Mouse (Mus musculus) right cerebral cortex, postnatal 25 days (tissue): ENCODE results near the gene Slc24a4.
A peak's percentile ranks its signal among the peaks of the same experiment; 100 is the strongest.
"Not testable (repeated sequence)": the region's sequence is repeated elsewhere in the genome, so short reads cannot be mapped to it uniquely, and the experiment has no call there.

ENCODE experiments used
- DNase-seq: peaks from one replicate; pipeline ENCODE4 v3.0.0; 2022

Gene Slc24a4

DNA sequence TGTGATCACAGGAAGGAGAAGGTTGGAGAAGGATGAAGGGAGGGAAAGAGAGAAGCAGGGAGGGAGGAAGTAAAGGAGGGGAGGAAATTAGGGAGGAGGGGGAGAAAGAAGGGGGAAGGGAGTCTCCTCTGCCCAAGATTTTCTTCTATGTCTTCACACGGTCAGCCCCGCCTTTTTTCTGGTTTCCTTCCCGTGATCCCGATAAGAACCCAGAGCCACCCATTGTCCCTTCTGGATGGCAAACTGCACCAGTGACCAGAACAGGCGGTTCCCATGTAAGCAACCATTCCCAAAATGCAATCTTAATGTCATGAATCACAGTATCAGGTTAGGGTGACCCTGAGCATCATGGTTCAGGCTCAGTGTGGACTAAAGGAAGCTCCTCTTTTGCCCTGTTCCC, 38.8 kb downstream of the Slc24a4 start:
- DNase-seq: no peak

DNA sequence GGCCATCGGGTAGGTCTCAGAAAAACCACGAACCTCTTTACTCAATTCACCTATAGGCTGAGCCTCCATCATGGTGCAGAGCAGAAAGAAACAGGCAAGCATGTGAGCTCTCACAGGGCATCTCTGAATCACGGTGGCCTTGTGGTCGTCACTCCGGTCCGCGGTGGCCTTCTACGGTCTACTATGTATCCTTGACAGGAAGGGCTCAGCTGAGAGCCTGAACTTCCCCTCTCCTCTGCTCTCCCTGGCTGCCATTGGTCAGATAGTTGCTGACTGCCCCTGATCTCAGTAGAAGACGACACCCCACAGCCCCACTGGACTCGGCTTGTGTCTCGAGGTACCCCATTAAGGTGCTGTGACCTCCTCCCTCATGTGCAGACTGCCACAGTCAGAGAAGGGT, 44.2 kb downstream of the Slc24a4 start:
- DNase-seq: no peak

DNA sequence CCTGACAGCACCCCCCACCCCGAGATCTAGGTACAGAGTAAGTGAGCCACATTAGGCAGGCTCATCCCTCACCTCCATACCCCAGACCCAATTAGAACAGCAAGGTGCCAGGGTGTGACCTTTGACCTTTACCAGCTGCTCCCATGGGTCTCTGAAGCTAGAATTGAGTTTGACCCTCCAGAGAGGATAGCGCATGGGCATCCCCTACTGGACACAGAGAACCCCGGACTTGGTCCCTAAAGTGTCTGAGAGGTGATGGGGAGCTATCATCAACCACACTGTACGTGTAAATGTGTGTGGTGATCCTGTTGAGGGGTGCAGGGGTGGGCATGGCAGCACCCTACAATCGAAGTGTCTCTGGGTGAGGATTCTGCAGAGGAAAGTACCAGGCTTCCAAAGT, 44.8 kb downstream of the Slc24a4 start:
- no peak for DNase-seq

DNA sequence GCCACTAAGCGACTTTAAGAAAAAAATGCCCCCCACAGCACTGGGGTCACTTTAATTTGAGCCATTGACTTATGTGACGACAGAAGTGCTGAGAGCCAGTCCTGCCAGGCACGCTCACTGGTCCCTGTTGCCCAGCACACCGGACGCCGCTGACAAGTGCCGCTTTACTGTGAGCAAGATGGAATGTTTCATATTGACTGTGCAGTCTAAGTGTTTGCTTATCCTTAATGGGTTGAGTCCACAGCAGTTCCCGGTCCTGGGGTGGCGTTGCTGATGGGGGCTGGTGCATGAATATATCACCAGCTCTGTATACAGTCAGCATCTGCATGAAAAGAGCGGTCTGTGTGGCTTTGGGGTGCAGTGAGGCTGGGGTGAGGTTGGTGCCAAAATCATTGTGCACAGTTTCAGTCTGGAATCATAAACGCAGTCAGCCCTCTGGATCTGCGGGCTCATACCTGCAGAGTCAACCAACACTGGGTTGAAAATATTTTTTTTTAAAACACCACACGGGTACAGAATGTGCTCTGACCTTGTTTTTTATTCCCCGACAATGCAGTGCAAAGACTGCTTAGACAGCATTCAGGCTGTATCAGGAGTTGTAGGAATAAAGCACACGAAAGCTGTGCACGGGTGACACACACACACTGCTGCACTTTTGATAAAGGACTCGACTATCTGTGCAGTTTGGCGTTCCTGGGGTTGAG, 52.0 kb downstream of the Slc24a4 start:
- no peak for DNase-seq

DNA sequence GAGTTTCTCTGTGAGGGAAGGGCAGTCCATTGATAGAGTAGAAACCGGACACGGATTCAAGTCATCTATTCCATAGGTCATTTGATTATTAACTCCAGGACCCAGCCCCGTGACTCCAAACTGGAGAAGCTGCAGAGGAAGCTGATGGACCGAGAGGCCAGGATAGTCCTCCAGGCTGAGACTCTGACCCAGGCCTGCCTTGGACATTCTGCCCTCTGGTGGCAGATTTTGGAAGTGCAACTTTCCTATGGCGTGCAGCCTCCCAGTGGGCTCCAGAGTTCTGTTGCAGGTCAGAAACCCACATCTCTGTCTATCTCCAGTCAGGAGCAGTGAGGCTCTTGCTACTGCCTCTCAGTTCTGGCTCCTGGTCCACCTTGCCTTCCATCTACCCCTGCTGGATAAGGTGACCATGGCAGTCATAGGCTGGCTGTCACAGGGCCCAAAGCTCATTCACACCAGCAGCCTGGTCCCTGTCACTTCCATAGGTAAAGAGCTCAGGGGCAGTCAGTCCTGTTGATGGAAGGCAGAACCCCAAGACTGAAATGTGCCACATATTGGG, 53.3 kb downstream of the Slc24a4 start:
- DNase-seq: no peak

DNA sequence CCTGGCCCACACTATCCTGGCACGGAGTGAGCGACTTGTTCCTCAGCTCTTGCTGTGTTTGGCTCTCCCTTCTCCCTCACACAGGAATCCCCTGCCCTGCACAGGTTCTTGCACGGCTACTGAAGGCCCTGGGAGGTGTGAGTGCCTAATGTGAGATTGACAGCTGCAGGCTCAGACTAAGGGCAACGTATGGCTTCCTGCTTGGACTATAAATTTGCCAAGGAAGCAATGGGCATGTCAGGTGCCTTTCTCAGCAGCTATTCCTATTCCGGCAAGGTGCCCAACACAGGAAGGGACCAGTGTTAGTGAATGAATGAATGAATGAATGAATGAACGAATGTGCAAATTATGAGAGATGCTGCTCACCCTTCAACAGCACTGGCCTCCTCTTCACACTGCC, 54.1 kb downstream of the Slc24a4 start:
- DNase-seq: no peak

DNA sequence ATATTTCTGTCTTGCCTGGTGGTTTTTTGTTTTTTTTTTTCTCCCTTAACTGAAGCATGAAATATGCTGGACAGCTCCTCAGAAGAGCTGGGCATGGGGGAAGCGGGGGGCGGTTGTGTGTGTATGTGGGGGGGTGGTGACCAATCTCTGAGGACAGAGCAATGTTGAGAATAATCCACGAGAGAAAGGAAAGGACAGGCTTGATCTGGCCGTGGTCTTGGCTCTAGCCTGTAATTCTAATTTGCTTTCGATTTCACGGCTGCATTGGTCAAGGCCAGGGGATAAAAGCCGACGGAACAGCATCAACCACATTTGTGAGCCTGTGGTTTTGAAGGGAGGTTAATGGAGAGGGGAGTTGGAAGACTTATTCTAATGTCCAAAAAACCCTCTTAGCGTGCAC, 54.7 kb downstream of the Slc24a4 start:
- no peak for DNase-seq

DNA sequence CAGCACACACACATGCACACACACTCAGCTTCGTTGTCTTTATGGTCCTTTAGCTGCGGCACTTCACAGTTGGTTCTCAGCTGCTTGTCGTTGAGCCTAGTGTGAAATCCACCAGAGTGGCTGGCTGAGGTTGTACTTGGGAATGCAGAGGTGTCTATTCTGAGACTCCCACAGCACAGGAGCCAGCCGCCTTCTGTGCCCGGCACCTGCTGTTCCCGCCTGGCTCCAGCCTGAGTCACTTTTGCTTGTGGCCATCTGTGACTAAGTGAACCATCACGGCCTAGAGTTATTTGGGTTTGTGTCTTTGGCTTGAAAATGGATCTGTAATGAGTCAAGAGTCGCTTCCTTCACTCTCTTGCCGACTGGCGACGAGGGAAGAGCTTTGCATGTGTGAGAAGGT, 62.3 kb downstream of the Slc24a4 start:
- peak; percentile 81 for DNase-seq

DNA sequence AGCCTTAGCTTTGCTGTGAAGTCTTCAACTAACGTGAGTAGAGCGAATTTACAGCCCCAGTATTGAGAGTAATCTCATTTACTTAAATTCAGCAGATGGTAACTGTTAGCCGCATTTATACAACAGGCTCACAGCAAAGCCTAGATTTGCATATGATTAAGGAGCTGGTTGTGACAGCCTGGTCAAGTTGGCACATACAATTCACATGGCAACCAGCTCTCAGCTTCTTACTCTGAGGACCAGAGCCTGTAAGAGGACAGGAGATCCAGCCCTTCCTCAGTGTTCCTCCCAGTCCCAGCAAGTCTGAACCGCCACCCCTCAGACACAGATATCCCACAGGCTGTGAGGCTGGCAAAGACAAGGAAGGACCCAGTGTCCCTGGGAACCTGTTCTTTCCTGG, 73.0 kb downstream of the Slc24a4 start:
- no peak for DNase-seq

DNA sequence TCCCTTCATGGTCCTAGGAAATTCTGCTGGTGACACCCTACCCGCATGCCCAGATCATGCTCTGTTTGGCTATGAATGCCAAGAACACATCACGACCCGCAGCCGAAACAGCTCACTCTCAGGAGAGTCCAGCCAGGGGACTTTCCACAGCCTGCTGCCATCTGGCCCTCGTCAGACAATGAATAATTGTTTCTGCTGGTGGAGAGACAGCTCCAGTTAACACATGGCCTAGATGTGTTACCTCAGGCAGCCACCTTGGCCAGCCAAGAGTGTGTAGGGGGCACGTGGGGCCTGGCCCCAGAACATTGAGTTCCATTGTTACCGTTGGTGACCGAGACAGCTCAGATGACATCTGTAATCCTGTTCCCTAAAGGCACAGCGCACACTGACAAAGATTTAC, 74.4 kb downstream of the Slc24a4 start:
- no peak for DNase-seq

DNA sequence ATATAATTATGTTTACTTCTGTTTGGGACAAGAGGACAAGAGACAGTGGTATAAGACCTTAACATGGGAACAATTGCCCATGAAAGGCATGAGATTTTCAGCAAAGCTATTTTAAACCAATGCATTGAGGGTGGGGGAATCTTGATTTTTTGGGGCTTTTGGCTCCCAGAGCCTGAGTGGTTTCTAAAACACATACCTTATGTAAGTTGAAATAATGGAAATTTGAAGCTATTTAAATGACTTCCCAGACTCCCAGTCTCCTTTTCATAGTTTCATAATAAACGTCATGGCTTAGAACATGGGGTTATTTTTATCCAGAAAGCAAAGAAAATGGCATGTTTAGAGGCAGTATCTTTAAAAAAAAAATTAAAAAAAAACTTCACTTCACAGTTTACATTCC, 77.9 kb downstream of the Slc24a4 start:
- no peak for DNase-seq

DNA sequence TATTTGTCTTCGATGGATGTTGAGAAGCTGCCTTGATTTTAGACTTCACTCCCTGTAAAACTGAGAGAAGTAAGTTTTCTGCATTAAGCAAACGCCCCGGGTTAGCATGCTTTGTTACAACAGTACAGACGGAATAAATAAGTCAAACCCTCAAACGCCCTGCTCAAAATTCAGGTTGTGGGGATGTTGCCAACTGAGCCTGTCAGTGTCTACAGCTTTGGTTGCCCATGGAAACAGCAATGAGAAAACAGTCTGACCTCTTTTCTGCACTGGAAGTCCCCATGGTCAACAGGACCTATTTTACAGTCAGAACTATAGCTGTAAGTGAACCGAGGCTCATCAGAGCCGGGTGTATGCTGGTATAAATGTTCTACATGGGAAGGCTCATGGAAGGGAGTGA, 78.7 kb downstream of the Slc24a4 start:
- no peak for DNase-seq

DNA sequence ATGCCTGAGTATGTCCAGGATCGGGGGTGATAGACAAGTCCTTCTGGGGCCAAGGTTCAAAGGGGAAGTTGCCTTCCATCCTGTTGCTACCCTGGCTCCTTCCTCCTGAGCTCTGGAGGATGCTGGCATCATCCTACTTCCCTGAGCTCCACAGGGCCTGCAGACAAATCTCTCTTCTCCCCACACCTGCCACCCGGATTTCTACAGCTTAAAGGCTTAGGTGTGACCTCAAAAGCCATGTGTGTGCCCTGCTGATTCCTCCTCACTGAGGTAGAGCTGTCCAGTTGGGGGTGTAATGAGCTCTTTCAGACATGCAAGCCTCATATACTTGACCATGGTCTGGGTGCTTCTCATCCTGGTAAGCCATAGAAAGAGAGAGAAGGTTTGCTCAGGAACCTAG, 82.3 kb downstream of the Slc24a4 start:
- no peak for DNase-seq

DNA sequence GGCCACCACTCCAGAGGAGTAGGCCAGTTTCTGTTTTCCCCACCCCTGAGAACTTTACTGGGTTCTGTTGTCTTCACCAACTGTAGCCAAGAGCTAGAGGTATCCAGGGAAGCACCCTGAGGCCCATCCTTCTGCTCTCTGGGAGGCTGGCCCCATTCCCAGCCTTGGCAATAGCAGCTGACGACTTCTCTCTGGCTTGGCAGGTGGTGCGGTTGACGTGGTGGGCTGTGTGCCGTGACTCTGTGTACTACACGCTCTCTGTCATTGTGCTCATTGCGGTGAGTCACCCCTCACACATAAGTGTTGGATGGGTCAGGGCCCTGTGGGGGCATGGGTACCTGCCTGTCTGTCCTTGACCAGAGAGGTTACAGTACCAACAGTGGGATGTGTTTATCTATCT, 94.9 kb downstream of the Slc24a4 start:
- DNase-seq: no peak

DNA sequence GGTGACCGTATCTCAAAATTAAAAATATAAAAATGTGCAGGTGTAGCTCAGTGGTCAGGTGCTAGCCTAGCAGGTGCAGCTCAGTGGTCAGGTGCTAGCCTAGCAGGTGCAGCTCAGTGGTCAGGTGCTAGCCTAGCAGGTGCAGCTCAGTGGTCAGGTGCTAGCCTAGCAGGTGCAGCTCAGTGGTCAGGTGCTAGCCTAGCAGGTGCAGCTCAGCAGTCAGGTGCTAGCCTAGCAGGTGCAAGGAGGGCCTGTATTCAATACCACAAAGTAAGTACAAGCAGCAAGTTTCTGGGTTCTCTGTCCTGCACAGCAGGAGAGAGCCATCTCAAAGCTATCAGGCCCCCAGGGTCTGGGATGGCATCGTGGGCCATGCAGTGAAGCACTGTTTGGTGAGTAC, 95.6 kb downstream of the Slc24a4 start:
- DNase-seq: not testable (repeated sequence)

DNA sequence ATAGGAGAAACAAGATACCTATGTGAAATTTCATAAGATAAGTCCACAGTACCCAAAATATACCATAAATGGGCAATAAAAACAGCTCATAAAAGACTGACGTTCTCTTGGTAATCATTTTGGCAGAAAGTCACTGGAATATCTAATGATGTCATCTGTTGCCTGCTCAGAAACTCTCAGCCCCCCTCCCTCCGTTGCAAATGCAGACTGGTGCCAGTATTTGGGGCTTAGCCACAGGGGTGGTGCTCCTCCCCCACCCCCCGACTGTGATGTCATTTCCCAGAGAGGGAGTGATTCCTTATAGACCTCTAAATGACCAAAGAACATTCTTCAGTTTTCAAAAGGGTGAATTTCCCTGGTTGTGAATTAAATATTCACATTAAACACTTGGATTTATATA, 96.6 kb downstream of the Slc24a4 start:
- DNase-seq: no peak

DNA sequence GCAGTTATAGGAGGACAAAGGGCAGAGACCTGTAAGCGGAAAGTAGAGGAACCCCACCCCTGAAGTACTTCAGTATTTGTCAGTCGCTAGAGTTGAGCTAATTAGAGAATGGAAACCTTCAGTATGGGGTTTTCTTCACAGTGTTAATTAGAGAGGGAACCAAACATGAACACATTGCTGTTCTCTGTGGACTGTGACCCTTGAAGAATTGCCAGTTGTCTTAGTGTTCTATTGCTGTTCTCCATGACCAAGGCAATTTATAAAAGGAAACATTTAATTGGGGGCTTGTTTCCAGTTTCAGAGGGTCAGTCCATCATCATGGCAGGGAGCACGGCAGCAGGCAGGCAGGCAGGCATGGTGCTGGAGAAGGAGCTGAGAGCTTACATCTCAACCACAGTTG, 107.0 kb downstream of the Slc24a4 start:
- no peak for DNase-seq

DNA sequence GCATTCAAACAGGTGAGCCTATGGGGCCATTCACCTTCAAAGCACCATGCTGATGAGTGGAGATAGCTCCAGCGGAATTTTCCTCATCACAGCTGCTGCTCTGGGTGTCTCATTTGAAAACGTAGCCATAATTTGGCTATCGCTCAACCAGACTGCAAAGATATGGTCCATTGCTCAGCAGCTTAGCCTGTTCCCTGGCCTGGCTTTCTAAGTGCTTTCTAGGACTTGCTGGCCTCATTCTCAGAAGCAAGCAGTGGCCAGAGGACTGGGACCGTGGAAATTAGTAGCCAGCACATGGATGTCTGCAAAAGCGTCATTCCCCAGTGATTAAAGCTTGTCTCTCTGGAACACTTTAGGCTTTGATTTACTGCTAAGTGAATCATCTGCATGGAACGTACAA, 107.8 kb downstream of the Slc24a4 start:
- no peak for DNase-seq

DNA sequence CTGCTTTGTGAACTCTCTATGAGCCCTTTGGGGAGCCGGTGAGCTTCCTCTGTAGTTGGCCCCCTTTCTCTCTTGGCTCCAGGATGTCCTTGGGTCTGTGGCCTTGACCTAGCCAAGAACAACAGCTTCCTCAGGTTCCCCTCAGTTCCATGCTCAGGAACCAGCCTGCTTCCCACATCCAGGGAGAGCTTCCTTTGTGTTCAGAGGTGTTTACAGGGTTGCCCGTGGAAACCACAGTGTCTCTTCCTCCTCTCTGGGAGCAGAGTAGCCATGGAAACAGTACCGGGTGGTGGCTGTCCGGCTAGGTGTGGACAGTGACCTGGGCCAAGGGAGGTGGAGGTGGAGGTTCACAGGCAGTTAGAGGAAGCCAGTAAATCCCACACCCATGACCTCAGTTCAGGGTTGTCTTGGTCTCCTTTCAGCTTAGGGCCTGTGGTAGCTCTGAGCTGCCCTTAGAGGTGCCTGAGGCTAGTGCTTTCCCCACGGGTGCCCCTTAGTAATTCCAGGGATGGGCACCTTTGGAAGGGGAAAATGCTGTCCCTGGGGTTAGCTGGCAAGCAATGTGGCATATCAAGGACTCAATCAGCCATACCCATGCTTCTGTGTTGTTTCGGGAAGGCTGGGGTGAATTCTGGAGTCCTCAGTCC, 113.7 kb downstream of the Slc24a4 start:
- DNase-seq: no peak

DNA sequence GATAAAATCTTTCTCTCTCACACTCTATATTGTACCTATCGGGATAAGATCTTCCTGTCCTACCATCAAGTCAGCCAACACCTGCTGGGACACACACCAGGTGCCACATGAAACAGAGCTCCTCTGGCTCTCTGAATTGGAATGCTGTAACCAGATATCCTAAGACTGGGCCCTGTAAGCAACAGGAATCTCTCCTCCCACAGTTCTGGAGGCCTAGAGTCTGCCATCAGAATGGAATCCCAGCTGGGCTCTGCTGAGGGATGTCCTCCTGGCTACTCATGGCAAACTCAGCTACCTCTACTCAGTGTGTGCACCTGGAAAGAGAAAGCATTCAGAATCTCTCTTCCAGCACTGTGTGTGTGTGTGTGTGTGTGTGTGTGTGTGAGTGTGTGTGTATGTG, 115.4 kb downstream of the Slc24a4 start:
- no peak for DNase-seq

DNA sequence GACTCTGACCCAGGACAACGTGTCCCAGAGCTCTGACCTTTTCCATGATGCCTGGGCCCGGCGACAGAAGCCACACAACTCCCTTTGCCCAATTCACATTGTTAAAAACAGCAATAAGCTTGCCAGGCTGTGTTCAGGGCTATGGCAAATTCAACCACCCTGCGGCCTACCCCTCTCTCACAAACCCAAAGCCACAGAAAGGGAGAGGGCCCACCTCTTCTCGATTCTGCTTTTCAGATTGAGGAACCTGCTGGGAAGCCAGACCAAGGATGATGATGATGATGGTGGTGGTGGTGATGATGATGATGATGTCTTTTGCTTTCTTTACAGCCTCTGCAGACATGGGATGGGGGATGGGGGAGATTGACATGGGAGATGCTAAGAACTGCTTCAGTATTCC, 117.7 kb downstream of the Slc24a4 start:
- DNase-seq: no peak

DNA sequence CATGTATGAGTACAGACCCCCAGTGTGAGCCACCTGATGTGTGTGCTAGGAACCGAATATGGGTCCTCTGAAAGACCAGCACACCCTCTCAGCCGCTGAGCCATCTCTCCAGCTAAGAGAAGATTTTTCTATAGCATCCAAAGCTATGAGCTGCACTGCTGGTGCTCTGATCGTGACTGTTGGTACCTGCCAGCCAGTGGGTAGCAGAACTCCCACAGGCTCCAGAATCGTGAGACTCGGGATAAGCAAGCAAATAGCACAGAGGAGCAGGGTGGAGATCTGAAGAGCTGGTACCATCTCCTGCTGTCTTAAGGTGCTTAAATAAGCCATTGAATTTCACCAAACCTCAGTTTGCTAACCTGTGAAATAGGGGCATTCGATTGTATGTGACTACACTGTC, 119.6 kb downstream of the Slc24a4 start:
- DNase-seq: peak; percentile 25

DNA sequence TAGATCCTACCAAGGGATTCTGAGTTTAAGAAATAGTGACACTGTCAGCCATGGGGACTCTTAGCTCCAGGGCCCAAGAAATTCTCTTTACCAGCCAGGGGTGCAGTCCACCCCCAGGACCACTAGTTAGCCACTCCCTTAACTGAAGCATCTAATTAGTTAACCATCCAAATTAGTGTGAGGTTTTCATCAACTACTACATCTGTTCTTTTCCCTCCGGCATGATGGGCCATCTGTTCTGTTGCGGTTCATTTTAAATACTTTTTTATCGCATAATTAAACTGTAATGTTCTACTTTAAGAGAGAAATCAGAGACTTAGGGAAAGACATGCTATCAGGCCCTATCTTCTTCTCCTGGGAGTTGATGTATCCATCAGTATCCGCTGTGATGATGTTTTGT, 121.8 kb downstream of the Slc24a4 start:
- no peak for DNase-seq

DNA sequence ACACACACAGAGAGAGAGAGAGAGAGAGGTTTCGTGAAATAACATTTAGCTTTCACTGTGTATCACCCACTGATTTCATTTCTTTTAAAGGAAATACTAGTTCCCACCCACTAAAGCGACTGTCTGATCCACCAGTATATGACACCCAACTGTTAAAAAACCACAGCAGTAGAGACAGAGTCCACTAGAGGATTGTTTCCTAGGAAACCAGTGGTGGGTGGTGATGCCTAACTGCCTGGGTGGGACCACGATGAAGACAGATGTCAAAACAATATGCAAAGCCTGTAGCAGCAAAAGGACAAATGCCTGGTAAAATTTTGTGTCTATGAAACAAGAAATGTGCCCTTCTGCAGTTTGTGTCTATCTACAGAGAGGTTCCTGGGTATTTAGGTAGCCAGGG, 122.5 kb downstream of the Slc24a4 start:
- peak; percentile 26 for DNase-seq

DNA sequence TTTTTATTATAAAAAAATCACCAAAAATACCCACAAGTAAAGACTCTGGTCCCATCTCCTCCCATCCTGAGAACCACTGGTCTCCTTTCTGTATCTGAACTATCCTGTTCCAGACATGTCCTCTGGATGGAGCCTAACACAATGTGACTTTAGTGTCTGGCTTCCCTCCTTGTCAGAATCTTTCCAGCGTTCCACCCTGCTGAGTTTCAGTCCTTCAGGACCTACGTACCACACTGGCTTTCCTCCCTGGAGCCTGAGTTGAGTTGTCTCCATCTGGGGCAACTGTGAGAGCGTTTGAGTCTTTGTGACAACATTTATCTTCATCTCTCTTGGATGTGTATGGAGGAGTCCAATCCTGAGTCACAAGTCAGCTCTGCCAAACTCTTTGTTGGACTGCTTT, 123.5 kb downstream of the Slc24a4 start:
- no peak for DNase-seq
